Mouse (Mus musculus) hindbrain, embryonic 10.5 days (tissue): ENCODE data around the gene Dock6. TPM values are rescaled to one million over a fixed set of nuclear protein-coding genes. Genes with fewer than 3 reads are reported as not detected.

ENCODE experiments used
- DNase-seq: peaks from one replicate; pipeline ENCODE4 v3.0.0-alpha.2; 2017; ENCODE audit warnings: low spot score
- H3K27ac ChIP-seq: fragments of 300-500 bp; sonication (generic); 2 replicates; pipeline ENCODE4 v1.5.1; 2016; ENCODE audit warnings: mild to moderate bottlenecking, moderate library complexity
- H3K27me3 ChIP-seq: fragments of 300-500 bp; sonication (generic); 2 replicates; pipeline ENCODE4 v1.6.1; 2016; ENCODE audit warnings: mild to moderate bottlenecking; ENCODE audit not compliant: poor library complexity, insufficient read depth, severe bottlenecking
- H3K36me3 ChIP-seq: fragments of 300-500 bp; sonication (generic); 2 replicates; pipeline ENCODE4 v1.6.1; 2016; ENCODE audit warnings: mild to moderate bottlenecking, moderate library complexity
- H3K4me1 ChIP-seq: fragments of 300-500 bp; sonication (generic); replicated peaks from 2 replicates; pipeline ENCODE4 v1.6.1; 2016; ENCODE audit warnings: mild to moderate bottlenecking
- H3K4me3 ChIP-seq: fragments of 300-500 bp; sonication (generic); 2 replicates; pipeline ENCODE4 v1.5.1; 2016; ENCODE audit warnings: mild to moderate bottlenecking, moderate library complexity
- H3K9me3 ChIP-seq: fragments of 300-500 bp; sonication (generic); 2 replicates; pipeline ENCODE4 v1.6.1; 2016; ENCODE audit warnings: mild to moderate bottlenecking, moderate library complexity
- WGBS: fragments of 180-500 bp; shearing (Covaris S2); methylation state at CpG from one replicate; pipeline ENCODE4 v1.1.7; 2016; 5-methylcytosine and 5-hydroxymethylcytosine counted together
- polyA plus RNA-seq: library from polyadenylated mRNA; unstranded; fragments of >200 nt; fragmentation: Nextera tagmentation; extraction: Ambion mirVana; gene quantifications from 2 replicates; pipeline ENCODE4 v1.2.1, GENCODE M21; 2016

Dock6 gene
- polyA plus RNA-seq, 1 experiment from 2014 or later: 24.1 TPM

DNA sequence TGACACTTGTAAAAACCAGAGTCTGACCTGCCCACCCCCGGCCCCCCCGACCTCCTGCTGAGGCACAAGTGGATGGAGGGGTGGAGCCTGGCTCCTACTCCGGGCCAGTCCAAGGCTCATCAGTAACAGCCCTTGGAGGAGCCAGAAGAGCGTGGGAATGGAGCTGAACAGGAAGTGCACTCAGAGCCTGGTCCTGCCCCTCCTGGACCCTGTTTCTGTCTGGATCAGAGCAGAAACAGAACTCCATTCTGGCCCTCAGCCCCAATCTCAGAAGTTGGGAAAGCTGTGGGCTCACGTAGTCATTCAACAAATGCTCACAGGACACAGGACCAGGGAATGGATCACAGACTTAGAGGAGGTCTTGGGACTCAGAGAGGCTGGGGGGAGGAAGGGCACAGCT, 10.0 kb downstream of the Dock6 start:
- whole genome bisulfite sequencing: 52% methylated on average over 5 of the region's 5 CpGs
- Histone ChIP-seq H3K27ac (no peak overlapping the region), H3K9me3 (no peaks in the 10 kb centered on the region), H3K36me3 (peaks cover 76% of the 10 kb centered on the region), H3K27me3 (no peaks in the 10 kb centered on the region), H3K4me3 (no peak overlapping the region), H3K4me1 (peaks cover 26% of the 10 kb centered on the region)
- no peak for DNase-seq

DNA sequence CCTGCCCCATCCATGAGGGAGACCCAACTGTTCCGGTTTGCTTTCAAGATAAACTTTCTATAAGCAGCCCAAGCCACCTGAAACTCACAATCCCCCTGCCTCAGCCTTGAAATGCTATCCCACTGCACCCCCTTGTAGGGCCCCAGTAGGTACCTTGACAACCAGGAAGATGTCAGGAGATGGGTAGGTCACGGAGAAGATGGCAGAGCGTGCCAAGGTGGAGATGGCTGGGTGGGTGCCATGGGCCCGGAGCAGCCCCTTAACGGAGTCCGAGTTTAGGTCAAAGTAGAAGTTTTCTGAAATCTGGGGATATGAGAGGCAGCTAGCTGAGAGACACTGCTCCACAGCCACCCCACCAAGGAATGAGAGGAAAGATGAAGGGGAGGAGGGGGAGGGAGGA, 11.1 kb downstream of the Dock6 start:
- Histone ChIP-seq H3K27ac (no peak overlapping the region), H3K27me3 (no peaks in the 10 kb centered on the region), H3K36me3 (peaks cover 78% of the 10 kb centered on the region), H3K4me1 (peaks cover 16% of the 10 kb centered on the region; the same call in 1 of the 2 replicates), H3K4me3 (no peak overlapping the region), H3K9me3 (no peaks in the 10 kb centered on the region)
- no peak for DNase-seq
- WGBS: 96% methylated on average over 6 of the region's 6 CpGs

DNA sequence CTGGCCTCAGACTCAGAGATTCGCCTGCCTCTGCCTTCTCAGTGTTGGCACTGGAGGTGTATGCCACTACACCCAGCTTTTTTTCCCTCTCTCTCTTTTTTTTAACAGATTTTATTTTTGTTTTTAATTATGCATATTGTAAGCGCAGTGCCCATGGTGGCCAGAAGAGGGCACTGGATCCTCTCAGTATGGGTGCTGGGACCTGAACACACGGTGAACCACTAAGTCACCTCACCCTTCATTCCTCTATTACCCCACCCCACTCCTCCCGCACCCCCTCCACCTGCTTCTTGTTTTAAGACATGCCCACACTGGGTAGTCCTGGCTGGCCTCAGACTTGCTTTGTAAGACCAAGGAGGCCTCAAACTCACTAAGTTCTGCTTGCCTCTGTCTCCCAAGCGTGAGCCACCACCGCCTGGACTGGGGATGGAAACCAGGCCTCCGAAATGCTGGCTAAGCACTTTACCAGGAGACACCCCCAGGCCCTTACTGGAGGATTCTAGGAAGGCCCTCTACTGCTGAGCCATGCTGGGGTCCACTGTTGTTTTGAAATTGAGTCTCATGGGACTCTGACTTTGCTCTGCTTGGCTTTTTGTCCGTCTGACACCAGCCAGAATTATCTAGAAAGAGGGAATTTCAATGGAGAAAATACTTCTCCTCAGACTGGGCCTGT, 12.2 kb downstream of the Dock6 start:
- WGBS: 54% methylated on average over 8 of the region's 8 CpGs
- no peaks in the 10 kb centered on the region for H3K9me3 ChIP-seq
- peak; percentile 55 for DNase-seq
- no peak overlapping the region for H3K27ac ChIP-seq
- no peak overlapping the region for H3K4me3 ChIP-seq
- peaks cover 12% of the 10 kb centered on the region; the same call in 1 of the 2 replicates for H3K4me1 ChIP-seq
- no peaks in the 10 kb centered on the region for H3K27me3 ChIP-seq
- H3K36me3 ChIP-seq: peaks cover 79% of the 10 kb centered on the region

DNA sequence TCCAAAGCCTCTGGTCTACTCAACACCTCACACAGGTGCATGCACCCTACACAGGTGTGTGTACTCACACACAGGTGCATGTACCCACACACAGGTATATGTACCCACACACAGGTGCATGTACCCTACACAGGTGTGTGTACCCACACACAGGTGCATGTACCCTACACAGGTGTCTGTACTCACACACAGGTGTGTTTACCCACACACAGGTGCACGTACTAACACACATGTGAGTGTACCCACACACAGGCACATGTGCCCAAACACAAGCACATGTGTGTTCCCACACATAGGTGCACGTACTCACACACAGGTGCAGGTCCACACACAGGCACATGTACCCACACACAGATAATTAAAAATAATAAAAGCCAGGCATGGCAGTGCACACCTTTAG, 14.7 kb downstream of the Dock6 start:
- H3K4me1 ChIP-seq: peaks cover 6% of the 10 kb centered on the region; the same call in 1 of the 2 replicates
- no peak overlapping the region for H3K4me3 ChIP-seq
- H3K27me3 ChIP-seq: no peaks in the 10 kb centered on the region
- H3K9me3 ChIP-seq: no peaks in the 10 kb centered on the region
- 92% methylated on average over 2 of the region's 2 CpGs for WGBS
- no peak overlapping the region for H3K27ac ChIP-seq
- DNase-seq: no peak
- peaks cover 74% of the 10 kb centered on the region for H3K36me3 ChIP-seq

DNA sequence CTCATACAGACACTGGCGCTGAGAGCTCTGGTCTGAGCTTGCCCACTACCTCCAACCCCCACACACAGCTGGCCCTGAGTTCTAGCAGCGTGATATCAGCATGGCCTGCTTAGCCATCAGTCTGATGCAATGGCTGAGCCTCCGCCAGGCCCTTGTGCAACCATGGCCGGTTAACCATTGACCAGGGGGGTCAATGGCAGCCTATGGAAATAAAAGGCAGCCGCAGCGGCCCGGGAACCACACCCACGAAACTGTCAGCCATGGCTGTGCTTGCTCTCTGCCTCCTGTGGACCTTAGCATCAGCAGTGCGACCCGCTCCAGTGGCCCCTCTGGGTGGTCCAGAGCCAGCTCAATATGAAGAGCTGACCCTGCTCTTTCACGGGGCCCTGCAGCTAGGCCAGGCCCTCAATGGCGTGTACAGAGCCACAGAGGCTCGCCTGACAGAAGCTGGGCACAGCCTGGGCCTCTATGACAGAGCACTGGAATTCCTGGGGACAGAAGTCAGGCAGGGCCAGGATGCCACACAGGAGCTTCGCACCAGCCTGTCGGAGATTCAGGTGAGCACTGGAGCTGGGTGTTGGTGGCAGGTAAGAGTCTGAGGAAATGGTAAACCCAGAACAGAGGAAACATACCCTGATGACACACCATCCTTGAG, 17.1 kb downstream of the Dock6 start, which contains the start of gene Angptl8:
Angptl8 (plus strand) TSS at position 253 of the 655 bp plus-strand sequence.
- Histone ChIP-seq H3K36me3 (peaks cover 75% of the 10 kb centered on the region), H3K27ac (no peak within 1 kb of the TSS), H3K9me3 (no peaks in the 10 kb centered on the region), H3K27me3 (no peaks in the 10 kb centered on the region), H3K4me1 (no peaks in the 10 kb centered on the region), H3K4me3 (no peak within 1 kb of the TSS)
- WGBS: 82% methylated on average over 15 of the region's 15 CpGs
- no peak for DNase-seq

DNA sequence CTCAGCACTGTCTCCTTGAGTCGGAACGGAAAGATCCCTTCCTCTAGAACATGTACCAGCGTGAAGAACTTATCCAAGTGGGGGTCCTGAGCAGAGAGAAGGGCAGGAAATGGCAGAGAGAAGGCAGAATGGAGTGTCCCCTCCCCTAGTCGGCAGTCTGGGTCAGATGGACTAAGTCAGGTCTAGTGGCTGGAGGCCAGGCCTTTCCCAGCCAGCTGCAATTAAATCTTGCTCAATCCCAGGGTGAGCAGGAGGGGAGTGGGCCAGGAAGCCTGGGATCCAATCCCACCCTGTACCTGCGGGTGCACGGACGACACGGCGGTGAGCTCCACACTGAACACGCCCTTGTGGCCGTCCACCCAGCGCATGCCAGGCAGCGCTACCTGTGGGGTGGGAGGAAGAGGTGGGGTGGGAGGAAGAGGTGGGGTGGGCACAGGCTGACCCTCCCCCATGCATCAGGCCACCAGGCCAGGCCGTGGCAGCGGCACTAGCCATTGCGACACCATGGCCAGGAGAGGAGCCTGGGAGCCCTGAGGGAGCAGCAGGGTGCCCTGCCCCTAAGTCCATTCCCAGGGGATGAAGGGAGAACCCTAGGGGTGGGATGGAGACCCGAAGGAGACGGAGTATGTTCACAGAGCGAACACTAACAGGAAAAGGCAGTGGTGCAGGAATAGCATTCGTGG, 20.7 kb downstream of the Dock6 start:
- 91% methylated on average over 20 of the region's 20 CpGs for WGBS
- Histone ChIP-seq H3K27ac (no peak overlapping the region), H3K4me3 (no peak overlapping the region), H3K9me3 (no peaks in the 10 kb centered on the region), H3K27me3 (no peaks in the 10 kb centered on the region), H3K36me3 (peaks cover 66% of the 10 kb centered on the region), H3K4me1 (no peaks in the 10 kb centered on the region)
- no peak for DNase-seq

DNA sequence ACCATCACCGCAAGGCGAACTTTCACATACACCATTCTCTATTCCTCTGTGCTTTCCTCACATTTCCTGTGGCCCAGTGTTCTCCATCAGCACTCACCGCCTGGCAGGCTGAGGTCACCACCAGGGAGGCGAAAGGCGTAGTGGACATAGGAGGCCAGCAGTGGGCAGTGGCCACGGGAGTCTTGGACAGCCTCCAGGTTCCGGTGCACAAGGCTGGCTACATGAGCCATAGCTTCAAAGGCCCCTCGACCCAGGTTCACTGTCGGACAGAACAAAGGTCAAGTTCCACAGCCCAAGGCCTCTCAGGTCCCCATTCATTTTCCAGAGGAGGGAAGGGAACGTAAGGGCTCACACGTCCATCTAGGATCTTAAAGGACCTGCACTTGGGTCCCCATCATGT, 21.5 kb downstream of the Dock6 start:
- Histone ChIP-seq H3K9me3 (no peaks in the 10 kb centered on the region), H3K4me3 (no peak overlapping the region), H3K27ac (no peak overlapping the region), H3K27me3 (no peaks in the 10 kb centered on the region), H3K4me1 (no peaks in the 10 kb centered on the region), H3K36me3 (peaks cover 61% of the 10 kb centered on the region)
- DNase-seq: no peak
- 86% methylated on average over 11 of the region's 11 CpGs for WGBS

DNA sequence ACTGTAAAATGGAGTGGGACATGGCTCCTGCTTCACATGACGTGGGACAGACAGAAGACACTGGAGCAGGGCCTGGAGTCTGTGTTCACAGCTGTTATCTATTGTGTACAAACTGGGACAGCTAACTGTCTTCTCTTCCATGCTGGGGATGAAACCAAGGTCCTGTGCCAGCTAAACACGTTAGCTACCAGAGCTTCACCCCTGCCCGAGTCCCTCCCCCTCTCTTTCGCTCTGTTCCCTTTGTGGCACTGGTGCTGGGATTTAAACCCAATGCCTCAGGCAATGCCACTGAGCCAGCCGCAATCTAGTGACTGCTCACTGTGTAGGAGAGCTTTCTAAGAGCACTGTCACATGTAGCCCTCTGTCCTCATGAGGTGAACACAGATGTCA, 22.0 kb downstream of the Dock6 start:
- 87% methylated on average over 5 of the region's 5 CpGs for WGBS
- peaks cover 3% of the 10 kb centered on the region for H3K4me1 ChIP-seq
- H3K9me3 ChIP-seq: no peaks in the 10 kb centered on the region

DNA sequence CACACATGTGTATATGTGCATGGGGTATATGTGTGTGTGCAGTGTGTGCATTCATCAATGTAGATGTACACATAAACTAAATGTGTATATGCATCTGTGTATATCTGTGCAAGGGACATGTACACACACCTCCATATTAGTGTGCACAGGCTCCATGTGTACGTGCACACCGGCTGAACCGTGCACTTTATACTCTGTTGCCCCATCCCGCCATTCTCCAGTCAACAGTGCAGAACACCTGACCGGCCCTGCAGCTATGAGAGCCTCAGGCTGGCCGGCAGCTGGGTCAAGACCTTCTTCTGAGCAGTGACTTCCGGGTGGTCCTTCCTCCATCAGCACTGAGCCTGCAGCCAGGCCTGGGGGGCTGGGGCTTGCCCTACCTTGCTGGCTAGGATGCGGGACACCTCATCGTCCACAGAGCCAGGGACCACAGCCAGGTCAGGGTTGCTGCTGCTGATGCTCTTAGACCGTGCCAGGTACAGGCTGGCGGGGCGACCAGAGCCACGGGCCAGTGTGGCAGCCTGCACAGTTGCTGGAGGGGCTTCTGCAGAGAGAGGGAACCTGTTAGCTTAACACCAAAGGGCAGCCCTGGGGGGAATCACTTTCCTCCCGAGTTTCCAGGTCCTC, 22.5 kb downstream of the Dock6 start:
- Histone ChIP-seq H3K36me3 (peaks cover 51% of the 10 kb centered on the region), H3K4me3 (no peak overlapping the region), H3K4me1 (peaks cover 8% of the 10 kb centered on the region), H3K27ac (0 out of 2 replicates have a peak overlapping the region, but pooled peaks have one; percentile 35), H3K27me3 (no peaks in the 10 kb centered on the region), H3K9me3 (no peaks in the 10 kb centered on the region)
- DNase-seq: no peak
- 93% methylated on average over 14 of the region's 14 CpGs for WGBS

More for the DNA sequence above, 22.0 kb downstream of the Dock6 start:
- Histone ChIP-seq H3K27ac (no peak overlapping the region), H3K36me3 (peaks cover 56% of the 10 kb centered on the region), H3K27me3 (no peaks in the 10 kb centered on the region), H3K4me3 (no peak overlapping the region)
- no peak for DNase-seq

DNA sequence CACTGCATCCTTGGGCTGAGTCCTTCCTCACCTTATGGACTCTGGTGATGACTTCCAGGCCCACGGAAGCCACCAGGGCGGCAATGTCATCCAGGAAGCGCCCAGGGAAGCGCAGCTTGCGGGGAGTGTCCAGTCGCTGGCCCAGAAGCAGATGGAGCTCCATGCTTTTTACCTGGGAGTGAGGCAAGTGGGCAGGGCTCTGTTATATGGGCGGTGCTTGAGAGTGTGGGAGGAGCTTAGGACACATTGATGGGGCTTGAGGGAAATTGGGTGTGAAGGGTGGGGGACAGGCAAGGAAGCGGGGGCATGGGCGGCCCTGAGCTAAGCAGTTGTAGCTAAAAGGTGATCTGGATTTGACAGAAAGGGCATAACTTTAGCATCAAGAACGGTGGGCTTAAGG, 28.1 kb downstream of the Dock6 start:
- Histone ChIP-seq H3K36me3 (peaks cover 16% of the 10 kb centered on the region), H3K4me3 (no peak overlapping the region), H3K27me3 (no peaks in the 10 kb centered on the region), H3K27ac (no peak overlapping the region), H3K4me1 (peaks cover 13% of the 10 kb centered on the region), H3K9me3 (no peaks in the 10 kb centered on the region)
- no peak for DNase-seq
- WGBS: 63% methylated on average over 10 of the region's 10 CpGs

DNA sequence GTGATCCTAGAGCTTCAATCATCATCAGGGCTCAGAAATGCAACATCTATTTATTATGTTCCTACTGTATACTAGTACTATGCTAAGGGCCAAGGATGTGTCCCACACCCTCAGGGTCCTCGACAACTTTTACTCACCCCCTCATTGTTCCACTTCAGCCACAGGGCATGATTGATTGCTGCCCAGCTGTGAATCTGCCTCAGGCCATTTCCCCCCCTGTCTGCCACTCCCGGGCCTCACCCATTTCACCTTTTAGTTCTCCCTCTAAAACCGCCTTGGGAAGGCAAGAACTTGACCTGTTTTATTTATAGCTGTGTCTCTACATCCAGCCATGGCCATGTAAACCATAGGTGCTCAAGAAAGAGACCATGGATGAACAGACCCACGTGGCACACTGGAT, 28.5 kb downstream of the Dock6 start:
- no peaks in the 10 kb centered on the region for H3K27me3 ChIP-seq
- H3K36me3 ChIP-seq: peaks cover 13% of the 10 kb centered on the region; the same call in 1 of the 2 replicates
- no peak for DNase-seq
- H3K4me3 ChIP-seq: no peak overlapping the region
- 65% methylated on average over 4 of the region's 4 CpGs for WGBS
- H3K9me3 ChIP-seq: no peaks in the 10 kb centered on the region
- H3K4me1 ChIP-seq: peaks cover 13% of the 10 kb centered on the region
- H3K27ac ChIP-seq: no peak overlapping the region

DNA sequence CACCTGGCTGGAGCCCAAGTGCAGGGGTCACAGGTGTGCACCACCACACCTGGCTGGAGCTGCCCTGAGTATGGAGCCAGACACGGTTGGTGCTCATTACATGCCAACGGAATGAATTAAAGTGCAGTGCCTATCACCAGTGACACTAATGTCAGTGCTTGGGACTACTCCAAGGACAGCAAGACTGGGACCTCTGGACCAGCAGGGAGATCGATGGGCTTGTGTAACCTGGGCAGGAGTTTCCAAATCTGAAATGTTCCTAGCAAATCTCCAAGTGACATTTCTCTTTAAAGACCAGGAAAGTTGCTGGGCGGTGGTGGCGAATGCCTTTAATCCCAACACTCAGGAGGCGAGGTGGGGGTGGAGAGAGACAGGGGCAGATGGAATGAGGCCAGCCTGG, 29.7 kb downstream of the Dock6 start:
- H3K9me3 ChIP-seq: no peaks in the 10 kb centered on the region
- no peak overlapping the region for H3K27ac ChIP-seq
- WGBS: 88% methylated on average over 6 of the region's 6 CpGs
- H3K27me3 ChIP-seq: no peaks in the 10 kb centered on the region
- no peak overlapping the region for H3K4me3 ChIP-seq
- H3K4me1 ChIP-seq: peaks cover 13% of the 10 kb centered on the region
- no peak for DNase-seq
- peaks cover 18% of the 10 kb centered on the region for H3K36me3 ChIP-seq

DNA sequence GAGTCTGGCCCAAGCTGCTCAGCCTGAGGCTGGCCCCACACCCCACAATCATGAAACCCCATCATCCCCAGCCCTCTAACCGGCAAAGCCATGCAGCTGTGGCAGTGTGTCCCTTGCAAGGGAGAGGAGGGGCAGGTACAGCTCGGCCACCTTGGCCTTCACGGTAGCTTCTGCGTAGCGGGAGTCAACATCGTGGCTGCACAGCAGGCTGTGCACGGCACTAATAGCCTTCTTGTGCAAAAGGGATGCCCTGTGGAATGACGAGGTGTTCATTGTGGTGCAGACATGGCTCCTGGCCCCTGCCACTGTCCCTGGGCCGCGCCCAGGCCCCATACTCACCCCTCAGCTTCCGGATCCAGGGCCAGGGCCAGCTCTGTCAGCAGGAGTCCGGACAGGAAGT, 32.3 kb downstream of the Dock6 start:
- Histone ChIP-seq H3K27ac (no peak overlapping the region), H3K4me3 (no peak overlapping the region), H3K4me1 (peaks cover 11% of the 10 kb centered on the region), H3K36me3 (peaks cover 36% of the 10 kb centered on the region), H3K9me3 (no peaks in the 10 kb centered on the region), H3K27me3 (no peaks in the 10 kb centered on the region)
- no peak for DNase-seq
- 89% methylated on average over 12 of the region's 12 CpGs for WGBS
